Mouse (Mus musculus) R1 (cell line): ENCODE measurements around the gene Olfr617.
"Not testable (repeated sequence)": the region's sequence is repeated elsewhere in the genome, so short reads cannot be mapped to it uniquely, and the experiment has no call there.

ENCODE experiments used
- DNase-seq: peaks from one replicate; pipeline ENCODE4 v3.0.0-alpha.2; 2018; ENCODE audit warnings: low read depth, low spot score

The Olfr617 gene

DNA sequence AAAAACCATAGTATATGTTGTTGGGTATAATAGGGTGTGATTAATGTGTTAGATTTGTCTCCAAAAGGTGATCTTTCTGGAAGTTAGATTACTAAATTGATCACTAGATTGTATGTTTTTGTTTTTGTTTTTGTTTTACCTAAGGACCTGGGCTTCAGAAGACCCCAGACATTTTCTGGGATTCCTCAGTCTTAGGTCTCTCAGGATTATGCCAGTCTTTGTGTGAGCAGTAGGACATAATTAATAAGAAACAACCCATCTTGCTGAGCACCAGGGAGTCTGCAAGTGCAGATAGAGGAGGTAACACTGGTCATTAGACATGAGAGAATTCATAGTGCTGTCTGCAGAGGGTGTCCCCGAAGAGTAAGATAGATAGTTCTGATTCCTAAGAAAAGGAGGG, at the start of gene Olfr617:
Gene Olfr617 (plus strand): TSS at position 301 of the 400 bp plus-strand sequence.
- no peak for DNase-seq

DNA sequence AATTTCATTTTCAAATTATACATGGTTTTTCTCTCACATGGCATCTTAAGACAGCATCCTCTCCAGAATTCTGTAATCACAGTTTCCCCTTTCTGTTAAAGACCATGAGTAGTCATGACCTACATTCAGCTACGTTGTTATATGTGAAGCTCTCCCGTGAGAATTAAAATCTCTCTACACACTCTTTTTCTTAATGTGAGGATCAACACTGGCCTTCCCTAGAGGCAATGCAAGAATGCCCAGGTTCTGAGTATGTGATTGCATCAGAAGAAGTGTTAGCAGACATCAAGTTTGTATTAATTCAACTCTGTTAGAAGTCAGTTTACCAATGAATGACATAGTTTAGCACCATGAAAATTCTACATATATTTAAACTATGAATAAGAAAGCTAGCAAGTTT, 30.2 kb upstream of the Olfr617 start, which contains the start of gene Olfr612:
Gene Olfr612 (minus strand): TSS at position 101 of the 400 bp plus-strand sequence.
- not testable (repeated sequence) for DNase-seq

DNA sequence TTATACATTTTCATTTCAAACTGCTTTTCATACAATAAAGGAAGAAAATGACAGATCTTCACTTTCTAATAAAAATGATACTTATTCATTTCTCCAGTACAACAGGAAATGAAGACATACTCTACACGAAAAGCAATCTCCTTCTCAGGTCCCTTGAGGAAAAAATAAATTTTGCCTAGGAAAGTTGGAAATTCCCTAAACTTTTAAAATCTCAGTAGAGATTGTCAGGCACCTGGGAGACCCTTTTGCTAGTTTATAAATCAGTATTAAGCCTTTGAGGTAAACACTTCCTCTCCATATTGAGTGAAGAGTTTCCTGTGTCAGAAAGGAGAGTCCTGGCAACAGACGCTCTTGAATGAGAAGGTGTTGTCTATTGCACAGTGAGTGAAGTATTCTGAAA, 25.1 kb upstream of the Olfr617 start, which contains the start of gene Olfr613:
Gene Olfr613 (plus strand): TSS at position 301 of the 400 bp plus-strand sequence.
- DNase-seq, result no peak

DNA sequence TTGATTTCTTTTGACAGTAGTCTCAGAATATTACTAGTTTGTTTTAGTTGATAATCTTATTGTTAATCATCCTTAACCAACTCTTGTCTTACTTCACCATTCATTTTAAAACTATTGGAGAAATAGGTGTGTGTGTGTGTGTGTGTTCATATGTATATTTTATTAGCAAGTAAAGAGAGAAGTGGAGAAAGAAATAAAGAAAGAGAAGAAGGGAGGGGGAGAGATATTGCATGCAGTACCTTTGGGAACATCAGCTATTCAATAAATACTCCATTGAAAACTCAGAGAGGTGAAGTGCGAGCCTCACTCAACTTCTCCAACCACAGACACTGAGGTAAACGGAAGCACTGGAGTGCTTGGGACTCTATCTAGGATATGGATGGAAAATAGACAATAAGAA, 17.1 kb upstream of the Olfr617 start, which contains the start of gene Olfr615:
Gene Olfr615 (plus strand): TSS at position 301 of the 400 bp plus-strand sequence.
- DNase-seq, result no peak

DNA sequence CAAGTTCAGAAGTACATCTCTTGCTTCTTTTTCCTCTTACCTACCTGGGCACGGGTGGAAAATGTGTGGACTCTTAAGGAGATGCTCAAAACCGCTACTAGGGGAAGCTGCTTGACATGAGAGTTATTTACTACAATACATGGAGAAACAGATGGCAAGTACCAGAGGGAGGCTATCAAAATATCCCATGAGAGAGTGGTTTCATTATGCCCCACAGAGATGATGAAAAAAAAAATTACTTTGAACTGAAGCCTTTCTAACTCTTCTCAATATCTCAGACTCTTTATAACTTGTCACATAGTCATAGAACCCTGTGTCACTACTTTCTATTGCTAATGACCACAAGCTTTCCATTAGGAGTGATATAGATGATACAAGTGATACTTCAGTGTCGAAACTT, 3.8 kb upstream of the Olfr617 start, which contains the start of gene Olfr616:
Gene Olfr616 (minus strand): TSS at position 101 of the 400 bp plus-strand sequence.
- DNase-seq, result no peak

DNA sequence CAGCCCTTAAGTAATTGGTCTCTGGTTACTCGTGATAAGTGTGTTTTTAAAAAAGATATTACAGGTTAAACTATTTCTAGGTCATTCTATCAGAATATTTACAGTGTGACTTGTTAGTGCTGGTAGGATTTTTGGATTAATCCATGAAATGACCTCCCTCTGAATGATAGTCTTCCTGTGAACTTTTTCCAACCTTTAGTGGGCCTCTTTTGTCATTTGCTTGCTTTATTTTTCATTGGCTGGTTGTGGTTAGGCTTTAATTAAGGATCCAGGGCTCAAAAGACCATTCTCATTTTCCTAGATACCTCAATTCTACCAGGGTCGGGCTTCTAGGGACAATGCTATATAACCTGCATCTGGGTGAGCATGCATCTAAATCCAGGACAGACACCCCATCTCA, 16.9 kb downstream of the Olfr617 start, which contains the start of gene Olfr618:
Gene Olfr618 (plus strand): TSS at position 301 of the 400 bp plus-strand sequence.
- DNase-seq, result no peak

DNA sequence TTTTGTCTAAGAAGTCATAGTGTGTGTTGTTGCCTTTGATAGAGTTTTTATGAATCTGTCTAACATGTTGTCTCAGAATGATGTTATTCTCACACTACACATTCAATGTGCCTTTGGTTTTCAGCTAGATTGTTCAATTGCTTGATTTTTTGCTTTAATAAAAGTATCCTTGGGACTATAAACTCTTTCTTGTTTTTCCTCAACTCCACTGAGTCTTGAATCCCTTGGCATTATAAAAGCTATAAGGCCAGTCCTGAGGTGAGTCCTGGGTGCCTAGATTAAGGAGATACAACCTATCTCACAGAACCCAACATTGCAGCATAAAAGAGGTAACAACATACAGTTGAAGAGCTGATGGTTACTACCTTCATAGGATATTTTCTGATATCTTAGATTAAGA, 27.4 kb downstream of the Olfr617 start, which contains the start of gene Olfr619:
Gene Olfr619 (plus strand): TSS at position 301 of the 400 bp plus-strand sequence.
- DNase-seq, result no peak

DNA sequence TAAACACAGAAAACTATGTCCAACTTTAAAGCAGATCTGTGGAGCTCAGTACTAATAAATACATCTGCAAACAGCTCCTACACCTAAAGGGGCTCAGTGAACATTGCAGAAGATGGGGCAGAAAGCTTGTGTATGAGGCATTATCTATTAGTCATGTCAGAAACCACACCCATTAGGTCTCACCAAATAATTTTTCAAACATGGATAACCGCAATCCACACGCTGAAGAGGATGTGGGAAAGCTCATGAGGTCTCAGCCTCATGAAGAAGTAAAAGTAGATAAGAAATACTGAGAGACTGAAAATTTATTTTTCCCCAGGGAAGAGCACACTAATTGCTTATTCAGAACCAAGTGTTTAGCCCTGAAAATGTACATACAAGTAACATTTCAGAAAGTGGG, 34.6 kb downstream of the Olfr617 start:
- DNase-seq, result no peak

DNA sequence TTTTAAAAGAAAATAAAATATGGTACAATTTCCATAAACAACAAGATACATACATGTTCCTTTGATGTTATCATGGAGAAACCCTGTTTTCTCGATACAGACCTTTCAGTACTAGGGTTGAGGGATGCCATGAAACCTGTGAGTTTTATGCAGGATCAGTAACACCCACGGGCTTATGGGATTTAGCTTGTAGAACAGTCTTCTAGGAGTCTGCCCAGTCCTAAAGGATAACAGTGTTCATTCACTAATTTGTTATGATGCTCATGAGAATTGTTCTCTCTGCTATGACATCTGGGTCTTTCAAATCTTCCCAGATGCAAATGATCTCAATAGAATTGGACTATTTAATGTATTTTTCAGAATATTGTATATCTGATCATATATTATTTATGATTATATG, 39.6 kb downstream of the Olfr617 start, which contains the start of gene Olfr620:
Gene Olfr620 (minus strand): TSS at position 101 of the 400 bp plus-strand sequence.
- no peak for DNase-seq
